Mouse (Mus musculus): Measurements from ENCODE around the gene Il20. TPM values are rescaled to one million over a fixed set of nuclear protein-coding genes. Genes with fewer than 3 reads are reported as not detected.

Gene Il20
- polyA plus RNA-seq, 1 experiment from 2014 or later = not detected

GRCm38 (mm10) chr1:130892446-130892845 is 18.8 kb downstream of the Il20 start:
- no peak overlapping the region for H3K27ac ChIP-seq
- no peaks in the 10 kb centered on the region for H3K27me3 ChIP-seq
- WGBS = 70% methylated on average over 1 of the region's 1 CpGs
- H3K4me3 ChIP-seq (replicated peaks) = no peak overlapping the region
- ATAC-seq (replicated peaks; ENCODE audit: low FRiP score) = no peak
- H3K9me3 ChIP-seq (replicated peaks) = no peaks in the 10 kb centered on the region
- no peak overlapping the region for H3K9ac ChIP-seq
- no peaks in the 10 kb centered on the region for H3K36me3 ChIP-seq
- H3K4me1 ChIP-seq = peaks cover 10% of the 10 kb centered on the region
- H3K4me2 ChIP-seq = no peak overlapping the region

DNA sequence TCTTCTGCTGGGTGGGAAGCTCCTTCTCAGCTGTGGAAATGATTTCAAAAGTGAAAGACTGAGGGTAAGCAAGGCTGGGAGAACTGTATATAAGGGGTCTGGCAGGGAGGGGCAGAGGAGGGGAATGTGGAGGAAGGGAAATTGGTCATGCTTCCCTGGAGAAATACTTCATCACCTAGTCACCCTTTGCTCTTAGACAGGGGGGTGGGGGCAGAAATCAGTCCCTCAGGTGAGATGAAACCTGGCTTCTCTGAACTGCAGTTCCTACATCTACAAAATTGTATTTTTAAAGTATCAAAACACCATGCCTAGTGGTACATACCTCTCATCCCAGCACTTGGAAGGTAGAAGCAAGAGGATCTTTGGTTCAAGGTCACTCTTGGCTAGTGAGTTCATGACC is 23.9 kb downstream of the Il20 start, which contains the start of gene Il24:
Il24 (minus strand) TSS at position 101 of the 400 bp plus-strand sequence.
- Histone ChIP-seq H3K36me3 (no peaks in the 10 kb centered on the region), H3K4me1 (no peaks in the 10 kb centered on the region; the same call in 1 of the 2 replicates), H3K9ac (no peak within 1 kb of the TSS), H3K4me2 (no peak within 1 kb of the TSS), H3K9me3 (replicated peaks) (no peaks in the 10 kb centered on the region), H3K27me3 (peaks cover 4% of the 10 kb centered on the region; the same call in 1 of the 2 replicates), H3K4me3 (replicated peaks) (no peak within 1 kb of the TSS), H3K27ac (no peak within 1 kb of the TSS)
- ATAC-seq (replicated peaks; ENCODE audit: low FRiP score) = no peak

DNA sequence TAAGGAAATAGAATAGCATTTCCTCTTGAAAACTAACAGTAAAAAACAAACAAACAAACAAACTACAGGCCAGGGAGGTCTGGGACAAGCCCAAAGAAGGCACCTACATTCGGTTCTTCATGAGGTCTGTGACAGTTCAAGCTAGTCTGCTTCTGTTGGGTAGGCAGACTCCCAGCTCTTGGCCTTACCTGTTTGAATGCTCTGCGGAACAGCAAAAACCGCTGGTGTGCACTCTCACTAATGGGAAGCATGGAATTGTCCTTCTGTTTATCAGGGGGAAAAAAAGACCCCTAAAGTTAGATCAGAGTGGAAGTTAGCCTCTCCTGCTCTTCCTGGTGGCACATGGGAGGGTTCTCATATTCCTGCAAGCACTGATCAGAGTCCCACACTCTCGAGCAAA is 28.1 kb downstream of the Il20 start:
- H3K9me3 ChIP-seq (replicated peaks) = no peaks in the 10 kb centered on the region
- H3K4me2 ChIP-seq = no peak overlapping the region
- no peak for ATAC-seq (replicated peaks; ENCODE audit: low FRiP score)
- peaks cover 4% of the 10 kb centered on the region for H3K4me1 ChIP-seq
- no peak overlapping the region for H3K9ac ChIP-seq
- peaks cover 35% of the 10 kb centered on the region for H3K27me3 ChIP-seq
- WGBS = 87% methylated on average over 4 of the region's 4 CpGs
- H3K36me3 ChIP-seq = no peaks in the 10 kb centered on the region
- no peak overlapping the region for H3K27ac ChIP-seq
- H3K4me3 ChIP-seq (replicated peaks) = no peak overlapping the region

- no peaks in the 10 kb centered on the region for H3K36me3 ChIP-seq
- H3K27ac ChIP-seq = no peak overlapping the region
- no peak for ATAC-seq (replicated peaks; ENCODE audit: low FRiP score)
- 91% methylated on average over 7 of the region's 7 CpGs for WGBS
- no peak overlapping the region for H3K4me3 ChIP-seq (replicated peaks)
- no peak overlapping the region for H3K4me2 ChIP-seq
- peaks cover 8% of the 10 kb centered on the region for H3K4me1 ChIP-seq
- H3K9ac ChIP-seq = no peak overlapping the region
- H3K9me3 ChIP-seq (replicated peaks) = no peaks in the 10 kb centered on the region
- peaks cover 54% of the 10 kb centered on the region for H3K27me3 ChIP-seq
Observed at GRCm38 (mm10) chr1:130879927-130880326, 31.3 kb downstream of the Il20 start.

DNA sequence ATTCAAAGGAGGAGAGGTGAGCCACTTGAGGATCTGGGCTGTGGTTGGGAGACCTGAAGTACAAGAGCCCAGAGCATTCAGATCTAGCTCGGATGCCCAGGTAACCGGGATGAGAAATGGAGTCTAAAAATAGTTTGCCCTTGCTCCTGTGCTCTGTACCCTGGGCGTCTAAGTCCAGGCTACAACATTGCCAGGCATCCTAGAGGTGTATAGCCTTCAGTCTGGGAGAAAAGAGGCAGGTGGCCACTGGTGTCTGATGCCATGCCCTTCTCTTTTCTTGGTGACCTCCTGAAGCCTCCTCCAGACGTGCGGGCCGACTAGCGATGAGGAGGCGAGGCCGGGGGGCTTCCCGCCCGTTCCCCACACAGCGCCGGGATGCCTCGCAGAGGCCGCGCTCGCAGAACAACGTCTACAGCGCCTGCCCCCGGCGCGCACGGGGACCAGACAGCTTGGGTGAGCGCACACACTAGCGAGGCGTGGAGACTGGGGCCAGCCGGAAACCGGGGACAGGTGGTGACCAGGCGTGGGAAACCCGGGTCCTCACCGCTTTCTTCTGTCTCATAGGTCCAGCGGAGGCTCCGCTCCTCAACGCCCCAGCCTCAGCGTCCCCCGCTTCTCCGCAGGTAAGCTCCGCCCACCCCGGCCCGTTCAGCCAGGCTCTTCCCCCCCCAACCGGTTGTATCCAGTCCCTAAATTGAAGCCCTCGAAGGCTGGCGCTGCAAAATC is 33.2 kb downstream of the Il20 start:
- H3K9me3 ChIP-seq (replicated peaks) = no peaks in the 10 kb centered on the region
- H3K4me1 ChIP-seq = peaks cover 8% of the 10 kb centered on the region
- peak overlapping the region; percentile 25 for H3K9ac ChIP-seq
- no peaks in the 10 kb centered on the region for H3K36me3 ChIP-seq
- peak overlapping the region; percentile 47 for H3K4me3 ChIP-seq (replicated peaks)
- H3K4me2 ChIP-seq = peak overlapping the region; percentile 84
- WGBS = 3% methylated on average over 43 of the region's 43 CpGs
- H3K27ac ChIP-seq = no peak overlapping the region
- ATAC-seq (replicated peaks; ENCODE audit: low FRiP score) = peak; percentile 75
- H3K27me3 ChIP-seq = peaks cover 51% of the 10 kb centered on the region

- no peak overlapping the region for H3K9ac ChIP-seq
- peaks cover 8% of the 10 kb centered on the region for H3K4me1 ChIP-seq
- 23% methylated on average over 3 of the region's 3 CpGs for WGBS
- no peak overlapping the region for H3K27ac ChIP-seq
- H3K27me3 ChIP-seq = peaks cover 51% of the 10 kb centered on the region
- no peak for ATAC-seq (replicated peaks; ENCODE audit: low FRiP score)
- no peak overlapping the region for H3K4me2 ChIP-seq
- H3K9me3 ChIP-seq (replicated peaks) = no peaks in the 10 kb centered on the region
- H3K36me3 ChIP-seq = no peaks in the 10 kb centered on the region
- no peak overlapping the region for H3K4me3 ChIP-seq (replicated peaks)
Observed at GRCm38 (mm10) chr1:130876931-130877509, 34.2 kb downstream of the Il20 start.

- H3K9ac ChIP-seq = no peak overlapping the region
- no peak overlapping the region for H3K4me3 ChIP-seq (replicated peaks)
- 71% methylated on average over 3 of the region's 3 CpGs for WGBS
Observed at GRCm38 (mm10) chr1:130875910-130876309, 35.3 kb downstream of the Il20 start.

DNA sequence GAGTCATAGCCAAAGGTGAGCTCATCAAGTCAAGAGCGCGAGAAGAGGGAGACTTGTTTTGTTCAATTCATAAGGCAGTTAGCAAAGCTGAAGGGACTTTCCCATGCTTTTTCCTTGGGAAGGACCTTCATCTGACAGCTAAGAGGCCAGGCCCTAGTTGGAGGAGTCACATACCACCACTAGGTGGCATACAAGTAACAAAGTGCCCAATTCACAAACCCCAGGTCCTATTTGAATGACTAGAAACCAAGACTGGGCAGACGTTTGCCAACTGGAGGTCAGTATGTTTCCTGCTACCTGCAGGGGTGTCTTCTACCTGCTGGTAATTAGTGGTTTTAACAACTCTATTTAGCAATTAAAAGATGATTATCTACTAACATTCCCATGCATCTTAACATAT is 36.1 kb downstream of the Il20 start:
- no peak for ATAC-seq (replicated peaks; ENCODE audit: low FRiP score)
- Histone ChIP-seq H3K4me2 (no peak overlapping the region), H3K27ac (no peak overlapping the region), H3K4me3 (replicated peaks) (no peak overlapping the region), H3K9ac (no peak overlapping the region), H3K9me3 (replicated peaks) (no peaks in the 10 kb centered on the region), H3K4me1 (peaks cover 8% of the 10 kb centered on the region), H3K36me3 (no peaks in the 10 kb centered on the region), H3K27me3 (peaks cover 38% of the 10 kb centered on the region)
- 40% methylated on average over 3 of the region's 3 CpGs for WGBS

More at GRCm38 (mm10) chr1:130875910-130876309, 35.3 kb downstream of the Il20 start:
- Histone ChIP-seq H3K27me3 (peaks cover 45% of the 10 kb centered on the region), H3K9me3 (replicated peaks) (no peaks in the 10 kb centered on the region), H3K4me2 (no peak overlapping the region), H3K27ac (no peak overlapping the region), H3K4me1 (peaks cover 8% of the 10 kb centered on the region), H3K36me3 (no peaks in the 10 kb centered on the region)
- no peak for ATAC-seq (replicated peaks; ENCODE audit: low FRiP score)

DNA sequence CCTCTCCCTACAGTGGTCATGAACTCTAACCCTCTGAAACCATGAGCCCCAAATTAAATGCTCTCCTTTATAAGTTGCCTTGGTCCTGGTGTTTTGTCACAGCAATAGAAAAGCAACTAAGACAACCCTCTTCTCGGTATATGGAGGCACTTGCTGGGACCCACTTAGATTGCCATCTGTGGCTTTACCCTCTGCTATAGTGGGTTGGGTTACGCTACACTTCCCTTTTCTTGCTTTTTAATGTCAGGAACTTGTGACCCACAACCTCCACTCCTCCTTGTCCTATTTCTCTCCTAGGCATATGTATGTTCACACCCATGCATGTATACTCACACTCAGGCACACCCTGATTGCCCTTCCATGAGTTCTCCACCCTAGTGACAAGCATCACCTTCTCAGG is 38.3 kb downstream of the Il20 start:
- ATAC-seq (replicated peaks; ENCODE audit: low FRiP score) = no peak
- H3K36me3 ChIP-seq = no peaks in the 10 kb centered on the region
- H3K9me3 ChIP-seq (replicated peaks) = no peaks in the 10 kb centered on the region
- no peak overlapping the region for H3K4me3 ChIP-seq (replicated peaks)
- H3K9ac ChIP-seq = no peak overlapping the region
- 85% methylated on average over 2 of the region's 2 CpGs for WGBS
- no peak overlapping the region for H3K27ac ChIP-seq
- no peak overlapping the region for H3K4me2 ChIP-seq
- H3K27me3 ChIP-seq = peaks cover 18% of the 10 kb centered on the region
- H3K4me1 ChIP-seq = peaks cover 2% of the 10 kb centered on the region

- H3K9me3 ChIP-seq (replicated peaks) = no peaks in the 10 kb centered on the region
- H3K36me3 ChIP-seq = no peaks in the 10 kb centered on the region
- H3K4me1 ChIP-seq = no peaks in the 10 kb centered on the region
- H3K27ac ChIP-seq = no peak within 1 kb of the TSS
- no peaks in the 10 kb centered on the region for H3K27me3 ChIP-seq
- H3K4me3 ChIP-seq (replicated peaks) = no peak within 1 kb of the TSS
- H3K9ac ChIP-seq = no peak within 1 kb of the TSS
- 77% methylated on average over 7 of the region's 7 CpGs for WGBS
- ATAC-seq (replicated peaks; ENCODE audit: low FRiP score) = no peak
- no peak within 1 kb of the TSS for H3K4me2 ChIP-seq
Observed at GRCm38 (mm10) chr1:130865541-130866221, 45.6 kb downstream of the Il20 start, which contains the start of gene Fcmr. Gene Fcmr, plus strand, starts transcription at chr1:130865669.

DNA sequence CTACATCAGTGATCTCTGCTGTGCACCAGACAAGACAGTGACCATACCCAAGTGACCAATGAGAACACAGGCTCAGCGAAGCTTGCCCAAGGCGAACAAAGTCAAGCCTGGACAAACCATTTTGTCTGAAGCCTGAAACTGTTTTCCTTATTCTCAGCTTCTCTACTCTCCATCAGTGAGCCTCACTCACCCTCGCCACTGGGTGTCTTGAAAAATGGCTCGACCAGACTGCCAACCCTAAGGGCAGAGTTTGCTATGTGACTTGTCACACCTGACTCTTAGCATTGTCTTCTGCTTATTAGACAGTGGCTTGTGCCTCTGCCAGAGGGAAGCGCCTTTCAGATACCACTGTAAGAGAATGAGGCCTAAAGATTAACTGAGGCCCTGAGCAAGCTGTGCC is 46.5 kb downstream of the Il20 start:
- Histone ChIP-seq H3K4me3 (replicated peaks) (no peak overlapping the region), H3K9ac (no peak overlapping the region), H3K36me3 (no peaks in the 10 kb centered on the region), H3K9me3 (replicated peaks) (no peaks in the 10 kb centered on the region), H3K27me3 (no peaks in the 10 kb centered on the region), H3K4me2 (no peak overlapping the region), H3K27ac (no peak overlapping the region), H3K4me1 (no peaks in the 10 kb centered on the region)
- WGBS = 86% methylated on average over 5 of the region's 5 CpGs
- no peak for ATAC-seq (replicated peaks; ENCODE audit: low FRiP score)

GRCm38 (mm10) chr1:130864238-130864637 is 47.0 kb downstream of the Il20 start:
- Histone ChIP-seq H3K27me3 (no peaks in the 10 kb centered on the region), H3K4me2 (no peak overlapping the region), H3K36me3 (no peaks in the 10 kb centered on the region), H3K27ac (no peak overlapping the region), H3K4me1 (no peaks in the 10 kb centered on the region), H3K9ac (no peak overlapping the region), H3K9me3 (replicated peaks) (no peaks in the 10 kb centered on the region), H3K4me3 (replicated peaks) (no peak overlapping the region)
- WGBS = 81% methylated on average over 4 of the region's 4 CpGs
- no peak for ATAC-seq (replicated peaks; ENCODE audit: low FRiP score)
